Mouse (Mus musculus) forebrain, embryonic 10.5 days (tissue): ENCODE data around the gene Zfp362. TPM values are rescaled to one million over a fixed set of nuclear protein-coding genes. Genes with fewer than 3 reads are reported as not detected.

Experiments
- DNase-seq: peaks from one replicate; pipeline ENCODE4 v3.0.0-alpha.2; 2017; ENCODE audit warnings: low spot score; ENCODE audit errors: extremely low spot score
- H3K27ac ChIP-seq: fragments of 300-500 bp; sonication (generic); 2 replicates; pipeline ENCODE4 v1.5.1; 2016; ENCODE audit warnings: mild to moderate bottlenecking
- H3K27me3 ChIP-seq: fragments of 300-500 bp; sonication (generic); 2 replicates; pipeline ENCODE4 v1.6.1; 2016; ENCODE audit warnings: mild to moderate bottlenecking; ENCODE audit not compliant: poor library complexity, severe bottlenecking
- H3K36me3 ChIP-seq: fragments of 300-500 bp; sonication (generic); replicated peaks from 2 replicates; pipeline ENCODE4 v1.6.1; 2016; ENCODE audit warnings: mild to moderate bottlenecking, moderate library complexity
- H3K4me1 ChIP-seq: fragments of 300-500 bp; sonication (generic); 2 replicates; pipeline ENCODE4 v1.6.1; 2016
- H3K4me3 ChIP-seq: fragments of 300-500 bp; sonication (generic); 2 replicates; pipeline ENCODE4 v1.5.1; 2016; ENCODE audit warnings: mild to moderate bottlenecking, moderate library complexity
- H3K9me3 ChIP-seq: fragments of 300-500 bp; sonication (generic); 2 replicates; pipeline ENCODE4 v1.6.1; 2016; ENCODE audit warnings: mild to moderate bottlenecking, moderate library complexity
- WGBS: fragments of 180-500 bp; shearing (Covaris S2); methylation state at CpG from one replicate; pipeline ENCODE4 v1.1.7; 2016; 5-methylcytosine and 5-hydroxymethylcytosine counted together
- polyA plus RNA-seq: library from polyadenylated mRNA; unstranded; fragments of >200 nt; fragmentation: Nextera tagmentation; extraction: Ambion mirVana; gene quantifications from 2 replicates; pipeline ENCODE4 v1.2.1, GENCODE M21; 2016

Zfp362 gene
- polyA plus RNA-seq, 1 experiment from 2014 or later = 37.1 TPM

DNA sequence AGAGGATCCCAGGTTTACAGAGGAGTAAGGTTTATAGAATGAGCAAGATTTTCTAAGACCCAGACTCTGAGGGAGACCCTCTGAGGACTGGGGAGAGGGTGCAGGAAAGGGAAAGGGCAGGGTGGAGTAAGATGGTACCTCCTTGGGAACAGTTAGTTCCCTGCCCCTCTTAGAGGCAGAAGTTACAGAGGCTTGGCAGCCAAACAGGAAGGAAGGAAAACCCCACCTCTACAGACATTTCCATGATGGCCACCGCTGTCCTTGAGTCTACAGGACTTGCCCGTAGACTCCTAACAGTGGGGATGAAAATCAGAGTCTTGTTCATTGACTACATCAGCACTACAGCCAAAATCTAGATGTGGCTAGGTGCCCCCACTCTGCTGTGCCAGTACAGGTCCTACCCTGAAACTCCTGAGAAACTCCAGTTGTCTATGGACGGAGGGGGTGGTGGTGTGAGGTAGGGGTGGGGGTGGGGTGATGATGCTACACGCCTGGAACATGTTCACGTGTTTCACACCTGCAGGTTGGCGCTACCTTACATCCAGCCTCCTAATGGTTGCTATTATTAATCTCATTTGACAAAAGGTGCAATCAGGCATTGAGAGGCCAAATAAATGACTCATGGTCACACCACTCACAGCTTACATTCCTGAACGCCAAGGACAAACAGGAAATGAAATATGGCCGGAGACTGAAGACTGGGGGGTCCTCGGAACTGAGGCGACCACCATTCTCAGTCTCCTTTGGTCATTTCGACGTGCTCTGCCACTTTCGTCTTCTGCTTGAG is 36.1 kb downstream of the Zfp362 start:
- H3K27ac ChIP-seq = no peak overlapping the region

DNA sequence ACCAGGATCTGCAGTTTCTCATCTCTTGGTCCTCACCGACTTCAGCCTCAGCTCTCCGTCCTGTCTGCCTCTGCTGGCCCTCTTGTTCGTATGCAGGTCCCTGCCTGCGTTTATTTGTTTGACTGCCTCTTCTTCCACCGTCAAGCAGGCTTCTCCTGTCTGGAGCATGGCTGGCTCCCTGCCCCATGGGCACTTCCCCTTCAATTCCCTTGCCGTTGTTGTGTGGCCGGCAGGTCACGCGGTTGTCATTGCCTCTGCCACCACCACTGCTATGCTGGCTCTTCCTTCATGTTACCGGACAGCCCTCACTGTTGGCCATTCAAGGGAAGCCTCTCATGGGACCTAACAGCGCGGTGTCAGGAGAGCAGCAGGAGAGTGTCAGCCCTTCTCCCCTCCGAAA is 37.7 kb downstream of the Zfp362 start:
- peaks cover 18% of the 10 kb centered on the region for H3K36me3 ChIP-seq
- peaks cover 6% of the 10 kb centered on the region for H3K9me3 ChIP-seq
- no peak for DNase-seq
- peaks cover 22% of the 10 kb centered on the region for H3K4me1 ChIP-seq
- WGBS = 85% methylated on average over 13 of the region's 13 CpGs
- H3K27me3 ChIP-seq = no peaks in the 10 kb centered on the region
- no peak overlapping the region for H3K27ac ChIP-seq
- H3K4me3 ChIP-seq = no peak overlapping the region

More for the DNA sequence above, 36.1 kb downstream of the Zfp362 start:
- Histone ChIP-seq H3K9me3 (no peaks in the 10 kb centered on the region), H3K4me3 (no peak overlapping the region), H3K36me3 (peaks cover 35% of the 10 kb centered on the region), H3K27me3 (no peaks in the 10 kb centered on the region), H3K4me1 (peaks cover 22% of the 10 kb centered on the region)
- WGBS = 92% methylated on average over 13 of the region's 13 CpGs
- DNase-seq = no peak

- Histone ChIP-seq H3K4me1 (peaks cover 22% of the 10 kb centered on the region), H3K27me3 (no peaks in the 10 kb centered on the region), H3K9me3 (peaks cover 12% of the 10 kb centered on the region), H3K4me3 (no peak overlapping the region), H3K36me3 (peaks cover 6% of the 10 kb centered on the region), H3K27ac (no peak overlapping the region)
- WGBS = 93% methylated on average over 20 of the region's 20 CpGs
- DNase-seq = no peak
Measured at GRCm38 (mm10) chr4:128766929-128767328, 38.9 kb downstream of the Zfp362 start.

- H3K27ac ChIP-seq = no peak overlapping the region
- no peak overlapping the region for H3K4me3 ChIP-seq
- 92% methylated on average over 6 of the region's 6 CpGs for WGBS
- DNase-seq = no peak
- peaks cover 11% of the 10 kb centered on the region for H3K36me3 ChIP-seq
- H3K27me3 ChIP-seq = no peaks in the 10 kb centered on the region
- peaks cover 12% of the 10 kb centered on the region for H3K9me3 ChIP-seq
- peaks cover 18% of the 10 kb centered on the region for H3K4me1 ChIP-seq
Measured at GRCm38 (mm10) chr4:128760029-128760428, 45.8 kb downstream of the Zfp362 start.

- H3K27me3 ChIP-seq = no peaks in the 10 kb centered on the region
- peaks cover 12% of the 10 kb centered on the region for H3K9me3 ChIP-seq
- DNase-seq = no peak
- peaks cover 20% of the 10 kb centered on the region for H3K4me1 ChIP-seq
- no peak overlapping the region for H3K27ac ChIP-seq
- 87% methylated on average over 5 of the region's 5 CpGs for WGBS
- no peak overlapping the region for H3K4me3 ChIP-seq
- peaks cover 18% of the 10 kb centered on the region for H3K36me3 ChIP-seq
Measured at GRCm38 (mm10) chr4:128759214-128759613, 46.6 kb downstream of the Zfp362 start.

DNA sequence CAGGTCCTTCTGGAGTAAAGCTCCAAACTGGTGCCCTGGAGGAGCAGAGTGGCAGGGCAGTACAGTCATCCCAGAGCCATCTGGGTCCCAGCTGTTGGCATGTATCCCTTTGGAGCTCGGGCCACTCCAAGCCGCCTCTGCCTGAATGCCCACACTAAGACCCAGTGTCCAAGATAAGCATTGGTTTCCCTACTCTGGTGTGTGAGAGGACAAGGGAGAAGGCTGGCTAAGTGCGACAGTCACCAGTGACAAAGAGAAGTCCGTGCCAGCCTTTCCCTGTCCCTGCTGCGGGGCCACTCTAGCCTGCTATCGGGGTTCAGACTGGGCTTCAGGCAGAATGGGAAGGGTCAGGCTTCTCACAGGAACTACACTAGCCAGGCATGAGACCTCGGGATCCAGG is 49.9 kb downstream of the Zfp362 start:
- H3K27me3 ChIP-seq = no peaks in the 10 kb centered on the region
- peaks cover 51% of the 10 kb centered on the region for H3K36me3 ChIP-seq
- H3K4me3 ChIP-seq = no peak overlapping the region
- peaks cover 22% of the 10 kb centered on the region for H3K4me1 ChIP-seq
- 84% methylated on average over 7 of the region's 7 CpGs for WGBS
- no peaks in the 10 kb centered on the region for H3K9me3 ChIP-seq
- DNase-seq = no peak
- H3K27ac ChIP-seq = peak overlapping the region; percentile 56; the same call in 1 of the 2 replicates

GRCm38 (mm10) chr4:128755064-128755463 is 50.8 kb downstream of the Zfp362 start, which contains the start of gene A3galt2:
TSS of gene A3galt2 (plus strand) at chr4:128755364.
- Histone ChIP-seq H3K27me3 (no peaks in the 10 kb centered on the region), H3K9me3 (no peaks in the 10 kb centered on the region), H3K4me1 (peaks cover 22% of the 10 kb centered on the region), H3K27ac (peak within 1 kb of the TSS; percentile 56; the same call in 1 of the 2 replicates), H3K36me3 (peaks cover 59% of the 10 kb centered on the region), H3K4me3 (no peak within 1 kb of the TSS)
- WGBS = 85% methylated on average over 3 of the region's 3 CpGs
- DNase-seq = no peak

DNA sequence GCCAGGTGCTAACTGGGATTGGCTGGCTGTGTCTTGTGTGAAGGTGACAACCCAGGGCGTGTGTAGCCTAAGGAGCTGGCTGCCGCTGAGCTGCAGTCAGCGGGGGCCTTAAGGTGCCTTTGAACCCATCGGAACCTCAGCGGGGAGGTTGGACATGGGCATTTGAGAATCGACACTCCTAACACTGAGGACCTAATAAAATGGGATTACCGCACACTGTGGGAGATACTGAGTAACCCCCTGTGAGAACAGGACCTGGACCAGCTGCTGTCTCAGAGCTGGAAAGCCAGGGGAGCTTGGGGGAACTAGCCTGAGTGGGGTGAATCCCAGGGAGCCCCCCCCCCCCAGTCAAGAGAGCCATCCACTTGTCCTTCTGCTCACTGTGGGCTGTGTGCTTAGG is 52.3 kb downstream of the Zfp362 start:
- WGBS = 90% methylated on average over 7 of the region's 7 CpGs
- DNase-seq = no peak

GRCm38 (mm10) chr4:128752031-128752757 is 53.7 kb downstream of the Zfp362 start:
- H3K4me3 ChIP-seq = no peak overlapping the region
- no peaks in the 10 kb centered on the region for H3K27me3 ChIP-seq
- no peak overlapping the region for H3K27ac ChIP-seq
- H3K36me3 ChIP-seq = peaks cover 88% of the 10 kb centered on the region
- no peaks in the 10 kb centered on the region for H3K9me3 ChIP-seq
- WGBS = 89% methylated on average over 13 of the region's 13 CpGs
- DNase-seq = no peak
- peaks cover 16% of the 10 kb centered on the region for H3K4me1 ChIP-seq

More for the DNA sequence above, 52.3 kb downstream of the Zfp362 start:
- no peaks in the 10 kb centered on the region for H3K27me3 ChIP-seq
- H3K4me3 ChIP-seq = no peak overlapping the region
- peaks cover 16% of the 10 kb centered on the region for H3K4me1 ChIP-seq
- H3K27ac ChIP-seq = no peak overlapping the region
- H3K9me3 ChIP-seq = no peaks in the 10 kb centered on the region
- H3K36me3 ChIP-seq = peaks cover 74% of the 10 kb centered on the region

- WGBS = 58% methylated on average over 5 of the region's 5 CpGs
- Histone ChIP-seq H3K9me3 (no peaks in the 10 kb centered on the region), H3K36me3 (peaks cover 98% of the 10 kb centered on the region), H3K27me3 (no peaks in the 10 kb centered on the region), H3K4me3 (no peak overlapping the region), H3K4me1 (peaks cover 14% of the 10 kb centered on the region), H3K27ac (no peak overlapping the region)
- DNase-seq = no peak
Measured at GRCm38 (mm10) chr4:128751006-128751405, 54.8 kb downstream of the Zfp362 start.

GRCm38 (mm10) chr4:128748309-128748708 is 57.5 kb downstream of the Zfp362 start:
- Histone ChIP-seq H3K9me3 (no peaks in the 10 kb centered on the region), H3K27me3 (no peaks in the 10 kb centered on the region), H3K36me3 (peaks cover 100% of the 10 kb centered on the region), H3K27ac (no peak overlapping the region), H3K4me3 (no peak overlapping the region), H3K4me1 (peaks cover under 1% of the 10 kb centered on the region)
- WGBS = 93% methylated on average over 7 of the region's 7 CpGs
- DNase-seq = no peak

GRCm38 (mm10) chr4:128747614-128748270 is 58.1 kb downstream of the Zfp362 start:
- DNase-seq = no peak
- no peaks in the 10 kb centered on the region for H3K27me3 ChIP-seq

More at GRCm38 (mm10) chr4:128747614-128748270, 58.1 kb downstream of the Zfp362 start:
- H3K27ac ChIP-seq = no peak overlapping the region
- H3K36me3 ChIP-seq = peaks cover 100% of the 10 kb centered on the region
- H3K9me3 ChIP-seq = no peaks in the 10 kb centered on the region
- WGBS = 94% methylated on average over 22 of the region's 22 CpGs
- H3K4me1 ChIP-seq = peaks cover 6% of the 10 kb centered on the region
- H3K4me3 ChIP-seq = no peak overlapping the region
